Mouse (Mus musculus) lung, adult 2 months (tissue): ENCODE measurements around the gene Hsdl1.

Experiments used
- CTCF ChIP-seq: fragments of 200-500 bp; IDR thresholded peaks from 2 replicates; pipeline ENCODE4 v1.5.1; 2011; ENCODE audit warnings: mild to moderate bottlenecking, low read length, control low read depth; ENCODE audit not compliant: insufficient read depth
- POLR2A ChIP-seq: fragments of 200-500 bp; IDR thresholded peaks from 2 replicates; pipeline ENCODE4 v1.6.1; 2011; ENCODE audit warnings: low read depth, mild to moderate bottlenecking, control low read depth, low read length, borderline replicate concordance; ENCODE audit errors: extremely low read depth

DNA sequence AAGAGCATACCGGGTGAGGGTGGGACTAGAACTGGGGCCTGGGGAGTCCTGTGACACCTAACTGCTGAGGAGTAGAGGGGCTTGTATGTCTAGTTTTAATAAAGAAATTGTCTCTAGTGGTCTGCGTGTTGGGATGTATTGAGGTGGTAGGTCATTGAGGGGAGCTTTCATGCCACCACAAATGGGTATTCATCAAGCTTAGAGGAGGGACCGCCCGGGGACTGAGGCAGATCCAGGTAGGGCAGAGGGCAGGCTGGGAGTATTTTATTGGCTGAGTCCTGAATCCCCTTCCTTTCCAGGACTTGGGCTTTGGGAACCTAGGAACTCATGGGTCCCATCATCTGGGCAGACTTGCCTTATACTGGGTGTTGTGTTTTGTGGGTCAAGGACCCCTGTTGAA is 41.8 kb upstream of the Hsdl1 start:
- no peak for TF ChIP-seq CTCF
- TF ChIP-seq POLR2A = no peak
